Mouse (Mus musculus) ES-Bruce4 (cell line): ENCODE results near the gene Cnn2.

Experiments used
- CTCF ChIP-seq: IDR thresholded peaks from one replicate; pipeline ENCODE4 v1.8.1; 2011; ENCODE audit warnings: low read depth, low read length
- POLR2A ChIP-seq: IDR thresholded peaks from one replicate; pipeline ENCODE4 v1.8.1; 2011; ENCODE audit warnings: low read length; ENCODE audit not compliant: insufficient read depth

GRCm38 (mm10) chr10:79942988-79943387 lies 45.4 kb upstream of the Cnn2 start:
- TF ChIP-seq CTCF (no peak), POLR2A (no peak)
